Mouse (Mus musculus): ENCODE measurements around the gene Tmem231.
A peak's percentile ranks its signal among the peaks of the same experiment; 100 is the strongest.

Tmem231 gene

GRCm38 (mm10) chr8:111933348-111934076, at the start of gene Tmem231:
Tmem231 (minus strand) TSS chr8:111933881.
- peak; percentile 92 for DNase-seq (ENCODE audit: low read depth, low spot score)

- peak; percentile 32 for DNase-seq (ENCODE audit: low read depth, low spot score)
Observed at GRCm38 (mm10) chr8:111982116-111982515, 48.4 kb upstream of the Tmem231 start.

- no peak for DNase-seq (ENCODE audit: low read depth, low spot score)
Observed at GRCm38 (mm10) chr8:111978147-111978546, 44.5 kb upstream of the Tmem231 start.

GRCm38 (mm10) chr8:111976326-111976725, 42.6 kb upstream of the Tmem231 start:
- DNase-seq (ENCODE audit: low read depth, low spot score) = peak; percentile 75

- no peak for DNase-seq (ENCODE audit: low read depth, low spot score)
Observed at GRCm38 (mm10) chr8:111975706-111976105, 42.0 kb upstream of the Tmem231 start.

GRCm38 (mm10) chr8:111974138-111974537, 40.5 kb upstream of the Tmem231 start:
- DNase-seq (ENCODE audit: low read depth, low spot score) = peak; percentile 54

GRCm38 (mm10) chr8:111968991-111969390, 35.3 kb upstream of the Tmem231 start:
- no peak for DNase-seq (ENCODE audit: low read depth, low spot score)

GRCm38 (mm10) chr8:111968541-111968940, 34.9 kb upstream of the Tmem231 start:
- no peak for DNase-seq (ENCODE audit: low read depth, low spot score)

GRCm38 (mm10) chr8:111967246-111967870, 33.7 kb upstream of the Tmem231 start:
- DNase-seq (ENCODE audit: low read depth, low spot score) = peak; percentile 73

- no peak for DNase-seq (ENCODE audit: low read depth, low spot score)
Observed at GRCm38 (mm10) chr8:111964849-111965561, 31.3 kb upstream of the Tmem231 start.

- DNase-seq (ENCODE audit: low read depth, low spot score) = peak; percentile 45
Observed at GRCm38 (mm10) chr8:111964351-111964750, 30.7 kb upstream of the Tmem231 start.

GRCm38 (mm10) chr8:111963546-111963945, 29.9 kb upstream of the Tmem231 start:
- DNase-seq (ENCODE audit: low read depth, low spot score) = no peak

GRCm38 (mm10) chr8:111963091-111963490, 29.4 kb upstream of the Tmem231 start:
- DNase-seq (ENCODE audit: low read depth, low spot score) = no peak

GRCm38 (mm10) chr8:111962589-111962988, 28.9 kb upstream of the Tmem231 start:
- no peak for DNase-seq (ENCODE audit: low read depth, low spot score)

- DNase-seq (ENCODE audit: low read depth, low spot score) = peak; percentile 34
Observed at GRCm38 (mm10) chr8:111961330-111961729, 27.6 kb upstream of the Tmem231 start.

GRCm38 (mm10) chr8:111960591-111961321, 27.1 kb upstream of the Tmem231 start:
- no peak for DNase-seq (ENCODE audit: low read depth, low spot score)

GRCm38 (mm10) chr8:111957231-111957630, 23.6 kb upstream of the Tmem231 start:
- DNase-seq (ENCODE audit: low read depth, low spot score) = no peak

GRCm38 (mm10) chr8:111955879-111956278, 22.2 kb upstream of the Tmem231 start:
- DNase-seq (ENCODE audit: low read depth, low spot score) = peak; percentile 67

- DNase-seq (ENCODE audit: low read depth, low spot score) = peak; percentile 67
Observed at GRCm38 (mm10) chr8:111954844-111955594, 21.3 kb upstream of the Tmem231 start.

- no peak for DNase-seq (ENCODE audit: low read depth, low spot score)
Observed at GRCm38 (mm10) chr8:111951936-111952335, 18.3 kb upstream of the Tmem231 start.

- DNase-seq (ENCODE audit: low read depth, low spot score) = no peak
Observed at GRCm38 (mm10) chr8:111951317-111951716, 17.6 kb upstream of the Tmem231 start.
